Mouse (Mus musculus) embryonic fibroblast, embryonic 13.5 days (primary cell): ENCODE measurements around the gene Zfp182.
A peak's percentile ranks its signal among the peaks of the same experiment; 100 is the strongest.

Experiments
- CTCF ChIP-seq: IDR thresholded peaks from 2 replicates; pipeline ENCODE4 v1.5.1; 2011; ENCODE audit warnings: mild to moderate bottlenecking, control low read depth, low read length, moderate library complexity, borderline replicate concordance; ENCODE audit not compliant: insufficient read depth
- POLR2A ChIP-seq: IDR thresholded peaks from 2 replicates; pipeline ENCODE4 v1.6.1; 2011; ENCODE audit warnings: low read depth, mild to moderate bottlenecking, control low read depth, low read length, moderate library complexity

- TF ChIP-seq CTCF, result no peak
- peak; percentile 21 for TF ChIP-seq POLR2A
Observed at GRCm38 (mm10) chrX:21088983-21089866, 27.1 kb upstream of the Zfp182 start, which contains the start of gene Zfp300.
